Comparison of ENCODE assay signal across 16 mouse cellular contexts in the genomic region with DNA sequence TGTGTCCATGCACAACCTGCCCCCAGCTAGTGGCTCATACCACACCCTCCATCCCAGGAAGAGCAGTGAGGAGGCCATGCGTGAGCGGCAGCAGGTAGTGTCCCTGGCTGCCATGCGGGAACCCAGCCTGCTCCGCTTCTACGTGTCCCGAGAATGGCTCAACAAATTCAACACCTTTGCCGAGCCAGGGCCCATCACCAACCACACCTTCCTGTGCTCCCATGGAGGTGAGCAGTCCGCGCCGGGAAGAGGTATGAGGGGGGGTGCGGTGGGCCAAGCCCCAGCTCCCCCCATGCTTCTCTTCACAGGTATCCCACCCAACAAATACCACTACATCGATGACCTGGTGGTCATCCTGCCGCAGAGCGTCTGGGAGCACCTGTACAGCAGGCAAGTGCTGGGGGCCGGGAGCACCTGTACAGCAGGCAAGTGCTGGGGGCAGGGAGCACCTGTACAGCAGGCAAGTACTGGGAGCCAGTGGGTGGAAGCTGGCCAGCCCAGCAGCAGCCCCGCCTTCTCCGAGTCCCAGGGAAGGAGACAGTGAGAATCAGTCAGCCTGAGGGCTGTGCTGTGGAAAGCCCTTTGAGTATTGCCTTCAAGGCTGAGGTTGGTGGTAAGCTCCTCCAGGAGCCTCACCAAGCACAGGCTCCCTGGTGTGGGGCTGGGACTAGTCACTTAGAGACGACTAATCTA.
"Had no signal": no experiment of that assay in that cellular context is flagged by ENCODE, and none has a peak within 500 bp of the region (broad histone marks: within the 10 kb centered on the region; RNA-seq: fewer than 3 reads in every experiment).

No protein-coding gene starts in this region.

- H3K27me3 ChIP-seq: limb, embryonic 15.5 days; liver, embryonic 13.5 days; midbrain, embryonic 13.5 days; neural tube, embryonic 12.5 days had no signal

- H3K27ac ChIP-seq: kidney, postnatal 0 days; limb, embryonic 15.5 days; liver, embryonic 13.5 days; midbrain, embryonic 13.5 days; neural tube, embryonic 12.5 days had no signal

- H3K4me1 ChIP-seq: limb, embryonic 15.5 days; midbrain, embryonic 13.5 days; neural tube, embryonic 12.5 days had no signal

- DNase-seq: kidney, adult 9 months; kidney, postnatal 36 days; layer of hippocampus, adult 9-11 months; layer of hippocampus, postnatal 36 days; liver, embryonic 13.5 days; lung, adult 18-20 months; retina, postnatal 1 day; right cerebral cortex, postnatal 4 days; spleen, adult 18-20 months; thymus, adult 18-20 months; thymus, postnatal 25 days had no signal

- ATAC-seq: midbrain, embryonic 13.5 days had no signal

- H3K9ac ChIP-seq: limb, embryonic 15.5 days; liver, embryonic 13.5 days; midbrain, embryonic 13.5 days; neural tube, embryonic 12.5 days had no signal

- H3K9me3 ChIP-seq: limb, embryonic 15.5 days; liver, embryonic 13.5 days; midbrain, embryonic 13.5 days; neural tube, embryonic 12.5 days had no signal

- H3K4me3 ChIP-seq: limb, embryonic 15.5 days; liver, embryonic 13.5 days; midbrain, embryonic 13.5 days; myocyte; neural tube, embryonic 12.5 days had no signal

- H3K4me2 ChIP-seq: limb, embryonic 15.5 days; liver, embryonic 13.5 days; midbrain, embryonic 13.5 days; neural tube, embryonic 12.5 days had no signal
